Mouse (Mus musculus) stomach, postnatal 0 days (tissue): ENCODE results near the gene Ddo.

ENCODE experiments used
- CTCF ChIP-seq: IDR thresholded peaks from 2 replicates; pipeline ENCODE4 v1.5.1; 2016; ENCODE audit warnings: antibody characterized with exemption, low read depth, mild to moderate bottlenecking, moderate library complexity
- EP300 ChIP-seq: optimal IDR thresholded peaks from 2 replicates; pipeline ENCODE3; 2016; ENCODE audit warnings: antibody characterized with exemption

DNA sequence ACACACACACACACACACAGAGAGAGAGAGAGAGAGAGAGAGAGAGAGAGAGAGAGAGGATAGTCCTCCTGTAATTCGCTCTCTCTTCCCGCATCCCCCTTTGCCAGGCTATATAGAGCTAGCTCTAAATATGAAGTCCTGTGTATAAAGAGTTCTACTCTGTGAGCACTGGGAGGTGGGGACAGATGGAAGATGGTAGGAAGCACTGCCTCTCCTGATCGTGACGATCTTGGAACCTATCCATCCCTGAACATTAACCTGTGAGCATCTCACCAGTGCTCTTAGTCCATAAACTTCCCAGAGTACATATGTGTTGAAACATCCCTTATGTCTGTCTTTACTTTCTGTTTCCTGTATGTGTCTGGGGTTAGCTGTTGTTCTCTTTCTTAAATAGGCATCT lies 57.2 kb downstream of the Ddo start:
- TF ChIP-seq CTCF = no peak
- TF ChIP-seq EP300 = no peak
